Mouse (Mus musculus) ovary, postnatal 10 days (tissue): ENCODE results near the gene Ptpn22.

Experiments used
- DNase-seq: peaks from one replicate; pipeline ENCODE4 v3.0.0; 2022; ENCODE audit warnings: low spot score

Ptpn22 gene

DNA sequence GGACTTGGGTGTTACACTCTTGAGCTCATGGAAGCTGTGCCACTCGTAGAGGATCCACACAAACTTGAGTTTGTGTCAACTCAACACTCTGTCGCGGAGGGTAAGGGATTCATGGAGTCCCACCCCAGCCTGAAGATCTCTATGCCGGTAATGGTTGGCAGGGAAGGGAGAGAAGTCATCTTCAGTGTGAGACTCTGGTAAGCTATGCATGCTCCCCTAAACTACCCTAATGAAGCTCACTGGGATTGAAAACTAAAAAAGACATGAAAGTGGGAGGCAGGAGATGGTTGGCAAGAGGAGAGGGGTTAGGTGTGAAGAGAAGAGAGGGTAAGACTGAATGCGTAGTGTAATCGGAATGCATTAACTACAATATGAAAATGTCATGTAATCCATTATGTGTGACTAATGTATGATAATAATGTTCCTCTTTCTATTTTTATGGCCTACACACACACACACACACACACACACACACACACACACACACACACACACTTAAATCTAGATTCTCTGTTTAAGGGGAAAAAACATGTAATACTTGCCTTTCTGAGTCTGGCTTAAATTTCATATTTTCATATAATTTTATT lies 1.5 kb upstream of the Ptpn22 start:
- DNase-seq, result no peak

GRCm38 (mm10) chr3:103859851-103860391 lies 326 bp downstream of the Ptpn22 start:
- DNase-seq, result no peak

DNA sequence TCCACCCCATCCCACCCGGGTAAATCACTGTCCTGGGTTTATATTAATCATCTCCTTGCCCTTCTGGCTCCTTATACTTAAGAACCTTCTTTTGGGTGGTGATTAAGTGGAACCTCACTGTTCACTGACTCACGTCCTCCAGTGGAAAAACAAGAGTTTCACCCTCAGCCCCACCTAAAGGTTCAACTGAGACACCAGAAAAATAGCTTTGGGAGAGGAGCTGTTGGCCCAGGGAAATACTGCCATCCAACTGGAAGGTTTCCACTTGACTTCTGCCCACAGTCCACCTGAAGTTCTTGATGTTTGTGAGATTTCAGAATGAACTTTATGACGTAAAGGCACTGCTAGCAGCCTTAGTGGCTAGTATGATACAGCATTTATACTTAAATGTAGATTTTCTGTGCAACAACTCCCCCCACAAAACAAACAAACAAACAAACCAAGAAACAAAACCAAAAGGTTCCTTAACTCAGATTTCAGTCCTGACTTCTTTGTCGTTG lies 3.2 kb downstream of the Ptpn22 start:
- DNase-seq, result no peak

GRCm38 (mm10) chr3:103864200-103864599 lies 4.6 kb downstream of the Ptpn22 start:
- DNase-seq, result no peak

GRCm38 (mm10) chr3:103867424-103867971 lies 7.9 kb downstream of the Ptpn22 start:
- no peak for DNase-seq

DNA sequence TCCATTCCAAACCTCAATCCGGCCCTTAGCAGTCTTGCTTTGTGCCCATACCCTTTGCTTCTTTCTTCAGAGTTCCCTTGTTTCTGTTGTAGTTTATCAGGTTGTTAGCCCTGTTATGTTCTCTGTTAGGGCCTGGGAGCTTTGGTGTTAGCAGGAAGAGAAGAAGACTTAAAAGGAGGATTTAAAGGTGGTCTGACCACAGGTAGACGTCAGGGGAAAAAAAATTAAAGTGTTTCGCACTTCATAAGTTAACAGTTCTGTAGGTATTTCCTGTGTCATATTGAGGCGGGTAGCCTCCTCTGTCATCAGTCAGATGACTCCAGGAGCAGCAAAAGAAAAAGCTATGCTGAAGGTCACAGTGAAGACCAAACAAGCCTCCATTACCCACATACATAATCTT lies 8.4 kb downstream of the Ptpn22 start:
- no peak for DNase-seq

DNA sequence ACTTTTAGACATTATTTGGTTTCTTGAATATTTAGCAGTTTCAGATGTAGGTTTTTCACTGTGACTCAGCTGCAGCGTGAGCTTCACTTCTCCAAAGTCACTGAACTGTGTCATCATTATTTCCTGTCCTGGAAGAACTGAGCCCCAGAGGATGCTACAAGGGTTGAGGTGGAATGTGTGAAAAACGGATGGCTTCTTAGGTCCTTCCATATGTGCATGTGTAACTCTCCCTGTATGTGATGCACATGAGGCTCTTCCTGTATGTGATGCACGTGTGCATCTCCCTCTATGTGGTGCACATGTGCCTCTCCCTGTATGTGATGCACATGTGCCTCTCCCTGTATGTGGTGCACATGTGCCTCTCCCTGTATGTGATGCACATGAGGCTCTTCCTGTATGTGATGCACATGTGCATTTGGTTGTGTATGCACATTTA lies 13.1 kb downstream of the Ptpn22 start:
- DNase-seq, result no peak

GRCm38 (mm10) chr3:103874329-103874728 lies 14.7 kb downstream of the Ptpn22 start:
- DNase-seq, result no peak

- no peak for DNase-seq
Observed at GRCm38 (mm10) chr3:103885946-103886345, 26.4 kb downstream of the Ptpn22 start.

- DNase-seq, result no peak
Observed at GRCm38 (mm10) chr3:103887581-103887980, 28.0 kb downstream of the Ptpn22 start.

DNA sequence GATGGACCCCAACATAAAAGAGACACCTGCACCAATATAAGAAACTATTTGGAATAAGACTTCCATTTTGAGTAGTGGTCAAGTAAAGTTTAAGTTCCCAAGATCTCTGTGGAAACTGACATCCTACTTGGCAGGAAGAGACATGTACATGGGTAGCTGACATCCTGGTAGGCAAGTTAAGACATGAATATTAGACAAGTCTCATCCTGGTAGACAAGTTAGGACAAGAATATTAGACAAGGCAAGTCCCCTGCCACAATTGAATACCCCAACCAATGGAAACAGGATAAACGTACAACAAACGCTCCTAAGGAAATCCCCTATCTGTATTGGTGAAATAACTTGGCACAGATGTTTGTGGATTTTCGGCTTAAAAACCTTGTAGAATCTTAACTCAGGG lies 33.8 kb downstream of the Ptpn22 start:
- no peak for DNase-seq

DNA sequence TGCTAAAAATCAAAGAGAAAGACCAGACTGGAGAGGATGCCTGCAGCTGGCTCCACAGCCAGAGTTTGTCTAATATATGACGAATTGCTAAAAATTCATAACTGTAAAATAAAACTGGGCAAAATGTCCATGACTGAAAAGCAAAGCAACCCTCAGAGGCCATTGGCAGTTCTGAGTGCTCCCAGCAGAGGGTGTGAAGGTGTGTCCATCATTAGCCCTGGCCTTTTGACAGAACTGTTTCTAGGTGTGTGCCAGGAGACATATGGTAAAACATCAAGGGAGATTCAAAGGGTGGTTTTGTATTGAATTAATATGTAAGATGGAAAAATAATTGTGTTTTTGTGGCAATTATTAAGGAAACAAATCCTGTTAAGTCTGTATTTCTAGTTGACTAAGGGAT lies 45.1 kb downstream of the Ptpn22 start:
- no peak for DNase-seq

DNA sequence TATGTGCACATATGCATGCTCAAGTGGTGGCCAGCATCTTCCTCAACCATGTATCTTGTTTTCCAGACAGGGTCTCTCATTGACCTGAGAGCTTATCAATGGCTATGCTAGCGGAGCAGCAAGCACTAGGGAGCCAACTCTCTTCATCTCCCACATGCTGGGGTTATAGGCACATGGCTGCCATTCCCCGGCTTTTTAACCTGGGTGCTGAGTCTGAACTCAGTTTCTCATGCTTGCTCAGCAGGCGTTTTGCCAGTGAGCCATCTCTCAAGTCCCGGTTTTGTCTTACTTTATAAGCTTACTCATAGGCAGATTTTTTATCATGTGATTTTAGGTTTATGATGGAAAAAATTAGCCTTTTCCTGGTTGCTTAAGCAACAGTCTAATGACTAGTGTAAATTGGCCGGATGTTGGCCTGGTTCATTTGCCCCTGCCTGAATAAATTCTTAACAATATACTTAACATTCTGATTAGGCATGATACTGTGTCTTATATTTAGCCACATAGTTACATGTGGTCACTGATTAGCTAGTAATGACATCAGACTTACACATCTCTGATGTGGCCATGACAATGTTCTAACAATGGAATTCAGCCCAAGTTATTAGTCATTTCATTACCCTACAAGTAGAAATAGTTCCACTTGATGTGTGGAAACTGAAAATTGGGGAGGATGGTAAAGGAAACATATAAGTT lies 47.9 kb downstream of the Ptpn22 start:
- DNase-seq, result no peak

DNA sequence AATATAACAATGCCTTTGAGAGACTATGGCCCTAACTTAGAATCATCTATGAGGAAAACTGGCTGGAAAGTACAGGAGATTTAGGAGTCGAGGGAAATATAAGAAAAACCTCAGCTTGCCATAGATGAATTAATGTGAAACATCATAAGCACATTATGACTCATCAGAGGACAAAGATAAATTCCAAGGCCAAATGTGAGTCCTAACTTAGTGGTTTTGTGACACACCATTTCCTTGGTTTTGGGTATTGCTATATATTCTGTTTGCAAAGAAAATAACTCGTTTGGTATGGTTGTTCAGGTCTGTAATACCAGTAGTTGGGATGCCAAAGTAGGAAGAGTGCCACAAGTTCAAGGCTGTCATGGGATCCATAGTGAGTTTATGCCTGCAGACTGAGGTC lies 49.2 kb downstream of the Ptpn22 start:
- DNase-seq, result no peak

DNA sequence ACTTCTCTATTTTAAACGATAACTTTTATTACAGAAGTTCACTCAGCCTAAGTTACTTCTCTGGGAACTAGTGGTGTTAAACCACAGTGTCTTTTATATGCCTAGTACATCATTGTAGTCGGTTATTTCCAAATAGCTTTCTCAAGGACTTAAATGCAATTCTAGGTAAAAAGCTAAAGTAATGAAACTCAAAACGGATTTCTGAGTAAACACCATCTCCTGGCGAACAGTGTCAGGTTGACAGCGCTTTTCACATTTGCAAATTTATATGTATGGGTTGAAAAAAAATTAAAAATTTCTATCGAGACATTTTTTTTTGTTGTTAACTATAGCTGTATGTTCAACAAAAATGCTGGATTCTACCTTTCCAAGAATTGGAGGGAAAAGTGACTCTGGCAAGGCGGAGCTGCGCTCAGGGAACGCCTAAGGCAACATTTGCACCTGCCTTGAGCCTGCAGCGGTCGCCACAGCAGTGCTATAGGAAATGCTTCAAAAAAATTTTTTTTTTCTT lies 53.9 kb downstream of the Ptpn22 start:
- DNase-seq, result no peak

DNA sequence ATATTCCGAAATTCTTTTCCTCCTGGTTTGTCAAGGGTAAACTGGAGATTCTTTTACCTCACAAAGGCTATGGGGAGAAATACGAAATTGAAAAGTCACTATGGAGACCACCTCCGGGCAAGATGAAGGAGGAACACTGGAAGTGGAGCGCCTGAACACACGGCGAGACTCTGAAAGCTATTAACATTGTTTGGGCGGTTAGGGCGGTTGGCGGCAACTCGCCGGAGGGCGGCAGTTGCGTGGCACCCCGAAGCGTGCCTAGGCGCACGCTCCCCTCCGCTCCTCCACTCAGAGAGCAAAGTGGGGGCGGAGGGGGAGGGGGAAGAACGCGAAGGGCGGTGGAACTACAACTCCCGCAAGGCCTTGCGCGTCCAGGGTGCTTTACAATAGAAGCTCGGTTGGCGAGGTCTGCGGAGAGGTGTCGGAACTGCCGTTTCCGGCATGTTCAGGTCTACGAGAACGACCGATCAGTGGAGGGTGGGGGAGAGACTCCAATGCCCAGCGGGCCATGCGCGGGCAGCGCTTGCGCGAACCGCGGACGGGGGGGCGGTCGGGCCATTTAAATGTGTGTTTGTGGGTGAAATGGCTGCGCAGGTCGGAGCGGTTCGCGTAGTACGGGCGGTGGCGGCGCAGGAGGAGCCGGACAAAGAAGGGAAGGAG lies 54.5 kb downstream of the Ptpn22 start, which contains the start of gene Rsbn1:
Gene Rsbn1, plus strand, starts transcription at position 111 of the 660 bp plus-strand sequence.
- peak; percentile 82 for DNase-seq

GRCm38 (mm10) chr3:103914732-103915508 lies 55.3 kb downstream of the Ptpn22 start:
- peak; percentile 49 for DNase-seq

- DNase-seq, result no peak
Observed at GRCm38 (mm10) chr3:103915509-103915896, 55.9 kb downstream of the Ptpn22 start.

DNA sequence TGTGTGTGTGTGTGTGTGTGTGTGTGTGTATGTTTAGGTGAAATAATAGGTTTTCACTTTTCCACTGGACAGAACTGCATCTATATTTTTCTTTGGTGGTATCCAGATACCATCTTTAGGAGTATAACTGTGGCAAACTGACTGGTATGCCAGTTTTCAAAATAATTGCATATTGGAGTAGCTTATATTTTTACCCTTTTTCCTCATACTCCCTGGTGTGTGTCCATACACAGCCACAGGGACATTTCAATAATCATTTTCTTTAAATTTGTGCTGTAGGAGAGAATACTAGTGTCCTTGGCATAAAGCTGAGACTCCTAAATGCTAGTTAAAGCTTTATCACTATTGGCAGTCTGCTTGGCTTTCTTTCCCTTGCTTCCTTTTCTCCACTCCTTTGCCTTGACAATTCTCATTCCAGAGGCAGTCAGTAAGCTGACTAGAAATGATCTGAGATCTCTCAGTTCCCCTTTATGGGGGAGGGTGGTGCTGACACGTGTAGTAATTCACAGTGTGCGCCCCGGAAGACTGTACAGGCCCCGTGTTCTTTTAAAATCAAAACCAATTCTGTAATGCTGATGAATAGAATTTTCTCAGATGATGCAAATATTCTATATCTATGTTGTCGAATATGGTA lies 56.7 kb downstream of the Ptpn22 start:
- DNase-seq, result no peak

- DNase-seq, result no peak
Observed at GRCm38 (mm10) chr3:103916839-103917237, 57.2 kb downstream of the Ptpn22 start.

DNA sequence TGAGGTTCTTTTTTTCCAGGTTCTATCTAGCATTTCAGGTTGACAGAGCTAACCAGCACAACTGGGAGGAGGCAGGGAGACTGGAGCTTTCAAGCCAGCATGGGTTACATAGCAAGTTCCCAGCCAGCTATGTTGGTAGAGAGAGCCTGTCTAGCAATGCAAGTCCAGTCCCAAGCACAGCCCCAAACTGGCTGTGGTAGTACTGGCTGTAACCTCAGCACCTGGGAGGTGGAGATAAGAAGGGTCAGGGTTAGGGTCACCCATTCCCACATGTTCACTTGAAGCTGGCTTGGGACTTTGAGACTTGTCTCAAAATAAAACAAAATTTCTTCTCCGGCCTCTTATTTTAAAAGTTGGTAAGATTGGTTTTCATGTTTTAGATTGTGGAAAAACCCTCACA lies 60.5 kb downstream of the Ptpn22 start:
- DNase-seq, result no peak
